Mouse (Mus musculus) forebrain, embryonic 13.5 days (tissue): ENCODE measurements around the gene Spsb4. TPM values are rescaled to one million over a fixed set of nuclear protein-coding genes. Genes with fewer than 3 reads are reported as not detected.

ENCODE experiments used
- ATAC-seq: fragments of 200-750 bp; cut with Nextera tagmentation; 2 replicates; pipeline ENCODE4 v1.8.0; 2017
- H3K27ac ChIP-seq: fragments of 300-500 bp; sonication (generic); 2 replicates; pipeline ENCODE4 v1.5.1; 2015; ENCODE audit warnings: inconsistent platforms, mild to moderate bottlenecking, moderate library complexity
- H3K27me3 ChIP-seq: fragments of 300-500 bp; sonication (generic); 2 replicates; pipeline ENCODE4 v1.6.1; 2015; ENCODE audit warnings: mild to moderate bottlenecking, inconsistent platforms
- H3K36me3 ChIP-seq: fragments of 300-500 bp; sonication (generic); 2 replicates; pipeline ENCODE4 v1.6.1; 2015; ENCODE audit warnings: mild to moderate bottlenecking, inconsistent platforms; ENCODE audit not compliant: poor library complexity, severe bottlenecking
- H3K4me1 ChIP-seq: fragments of 300-500 bp; sonication (generic); 2 replicates; pipeline ENCODE4 v1.6.1; 2015; ENCODE audit warnings: inconsistent platforms
- H3K4me2 ChIP-seq: fragments of 300-500 bp; sonication (generic); 2 replicates; pipeline ENCODE4 v1.6.1; 2015; ENCODE audit warnings: inconsistent platforms, mild to moderate bottlenecking, moderate library complexity
- H3K4me3 ChIP-seq: fragments of 300-500 bp; sonication (generic); 2 replicates; pipeline ENCODE4 v1.5.1; 2015; ENCODE audit warnings: mild to moderate bottlenecking, inconsistent platforms
- H3K9ac ChIP-seq: fragments of 300-500 bp; sonication (generic); 2 replicates; pipeline ENCODE4 v1.6.1; 2015; ENCODE audit warnings: mild to moderate bottlenecking, inconsistent platforms
- H3K9me3 ChIP-seq: fragments of 300-500 bp; sonication (generic); replicated peaks from 2 replicates; pipeline ENCODE4 v1.6.1; 2016; ENCODE audit warnings: inconsistent platforms
- WGBS: fragments of 180-500 bp; shearing (Covaris S2); methylation state at CpG from one replicate; pipeline ENCODE4 v1.1.7; 2015; 5-methylcytosine and 5-hydroxymethylcytosine counted together
- polyA plus RNA-seq: library from polyadenylated mRNA; unstranded; fragments of >200 nt; fragmentation: Nextera tagmentation; extraction: Ambion mirVana; gene quantifications from 2 replicates; pipeline ENCODE4 v1.2.1, GENCODE M21; 2015

Gene Spsb4
- polyA plus RNA-seq, 1 experiment from 2014 or later = 47.0 TPM

DNA sequence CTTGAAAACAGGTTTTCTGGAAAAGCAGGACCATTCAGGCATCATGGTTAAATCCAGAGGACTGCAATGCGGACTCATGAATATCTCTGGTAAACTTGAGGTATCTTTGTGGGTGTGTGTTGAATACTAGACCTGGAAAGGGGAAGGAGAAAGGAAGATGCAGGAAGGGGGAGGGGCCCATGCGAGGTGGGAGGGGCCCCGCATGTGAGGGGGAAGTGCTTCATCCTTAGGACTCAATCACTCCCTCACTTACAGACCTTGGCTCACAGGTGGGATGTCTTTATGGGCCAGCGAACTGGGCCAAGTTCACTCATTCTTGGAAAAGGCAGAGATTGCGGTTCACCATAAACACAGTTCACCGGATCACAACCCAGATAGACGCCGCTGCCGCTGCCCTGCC, 4.9 kb downstream of the Spsb4 start:
- peaks cover 79% of the 10 kb centered on the region for H3K4me1 ChIP-seq
- 0 out of 2 replicates have a peak overlapping the region, but pooled peaks have one; percentile 43 for H3K9ac ChIP-seq
- peak overlapping the region; percentile 43 for H3K4me2 ChIP-seq
- peak overlapping the region; percentile 86 for H3K27ac ChIP-seq
- H3K27me3 ChIP-seq = no peaks in the 10 kb centered on the region
- H3K9me3 ChIP-seq = peaks cover 5% of the 10 kb centered on the region
- no peak overlapping the region for H3K4me3 ChIP-seq
- 72% methylated on average over 9 of the region's 9 CpGs for WGBS
- peaks cover 5% of the 10 kb centered on the region; the same call in 1 of the 2 replicates for H3K36me3 ChIP-seq
- no peak for ATAC-seq

DNA sequence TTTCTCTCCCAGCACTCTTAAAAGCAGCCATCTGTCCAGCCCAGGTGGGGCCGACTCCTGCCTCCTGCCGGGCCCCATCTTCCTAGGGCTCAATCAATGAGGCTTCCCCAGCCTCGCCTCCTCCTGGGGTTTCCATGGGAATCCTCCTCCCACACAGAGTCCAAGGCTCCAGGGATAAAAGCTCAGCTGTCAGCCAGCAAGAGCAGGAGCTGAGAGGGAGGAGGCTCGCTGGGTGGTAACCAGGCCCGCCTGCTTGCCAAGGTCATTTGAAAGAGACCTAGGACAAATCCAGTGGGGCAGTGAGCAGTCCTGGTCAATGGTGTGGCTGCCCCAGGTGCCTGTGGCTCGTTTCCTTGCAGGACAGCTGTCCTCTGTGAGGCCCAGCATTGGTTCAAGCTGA, 5.5 kb downstream of the Spsb4 start:
- H3K27me3 ChIP-seq = no peaks in the 10 kb centered on the region
- peak overlapping the region; percentile 9; the same call in 1 of the 2 replicates for H3K4me3 ChIP-seq
- H3K4me2 ChIP-seq = peak overlapping the region; percentile 43
- H3K9me3 ChIP-seq = peaks cover 6% of the 10 kb centered on the region
- peak; percentile 66 for ATAC-seq
- H3K4me1 ChIP-seq = peaks cover 79% of the 10 kb centered on the region
- peak overlapping the region; percentile 43; the same call in 1 of the 2 replicates for H3K9ac ChIP-seq
- peaks cover 11% of the 10 kb centered on the region for H3K36me3 ChIP-seq
- WGBS = under 1% methylated on average over 6 of the region's 6 CpGs
- peak overlapping the region; percentile 86 for H3K27ac ChIP-seq

DNA sequence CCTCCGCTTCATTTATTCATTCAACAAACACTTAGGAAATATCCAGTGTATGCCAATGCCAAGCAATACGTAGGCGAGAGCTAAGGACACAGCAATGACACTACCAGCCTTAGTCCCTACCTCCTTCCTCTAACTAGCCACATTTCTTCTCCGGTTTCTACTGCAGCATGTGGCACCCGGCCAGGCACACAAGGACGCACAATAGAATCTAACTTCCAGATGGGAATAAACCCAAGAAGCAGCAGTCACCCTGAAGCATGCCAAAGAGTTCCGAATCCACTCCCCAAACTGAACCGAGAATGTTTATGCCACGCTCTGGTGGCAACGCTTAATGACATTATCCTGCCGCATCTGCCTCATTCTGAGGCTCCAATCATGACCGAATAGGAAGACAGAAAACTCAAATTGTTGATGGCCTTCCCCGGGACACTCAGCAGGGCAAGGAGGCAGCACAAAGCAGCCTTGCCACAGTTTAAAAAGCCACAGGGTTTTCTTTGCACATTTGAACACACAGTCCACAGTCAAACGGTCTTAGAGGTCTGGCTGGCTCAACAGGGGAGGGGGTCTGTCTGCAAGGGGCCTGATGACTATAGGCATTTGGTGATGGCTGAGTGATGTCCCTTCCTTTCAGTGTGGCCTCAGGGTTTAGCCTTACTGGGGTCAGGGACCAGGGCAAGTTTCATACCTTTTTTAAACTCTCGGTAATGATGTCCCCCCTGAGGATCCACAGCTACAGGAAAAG, 7.0 kb downstream of the Spsb4 start:
- WGBS = 32% methylated on average over 15 of the region's 15 CpGs
- H3K4me3 ChIP-seq = no peak overlapping the region
- H3K9me3 ChIP-seq = peaks cover 8% of the 10 kb centered on the region
- H3K4me1 ChIP-seq = peaks cover 70% of the 10 kb centered on the region
- H3K4me2 ChIP-seq = peak overlapping the region; percentile 43
- H3K36me3 ChIP-seq = peaks cover 19% of the 10 kb centered on the region
- peak overlapping the region; percentile 27; the same call in 1 of the 2 replicates for H3K9ac ChIP-seq
- H3K27me3 ChIP-seq = no peaks in the 10 kb centered on the region
- peak; percentile 42 for ATAC-seq
- H3K27ac ChIP-seq = peak overlapping the region; percentile 86

DNA sequence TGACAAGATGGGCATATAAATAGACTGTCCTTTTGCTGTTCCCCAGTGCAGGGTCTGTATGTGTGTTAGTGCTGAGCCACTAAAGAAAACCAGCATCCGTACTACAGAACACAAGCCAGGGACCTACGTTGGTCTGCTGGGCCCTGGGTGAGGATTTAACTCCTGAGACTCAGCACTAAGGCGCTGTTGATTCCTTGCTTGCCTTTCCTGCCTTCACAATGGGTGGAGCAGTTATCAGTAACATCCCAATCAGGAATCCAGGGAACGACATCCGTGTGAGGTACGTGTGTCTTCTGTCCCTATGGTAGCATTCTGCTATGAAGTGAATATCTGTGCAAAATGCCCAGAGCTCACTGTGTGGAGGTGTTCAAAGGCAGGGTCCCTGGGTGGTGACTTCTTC, 8.2 kb downstream of the Spsb4 start:
- no peak overlapping the region for H3K9ac ChIP-seq
- ATAC-seq = no peak
- H3K4me2 ChIP-seq = no peak overlapping the region
- H3K36me3 ChIP-seq = peaks cover 19% of the 10 kb centered on the region
- WGBS = 83% methylated on average over 6 of the region's 6 CpGs
- no peak overlapping the region for H3K4me3 ChIP-seq
- H3K9me3 ChIP-seq = peaks cover 8% of the 10 kb centered on the region
- H3K27me3 ChIP-seq = no peaks in the 10 kb centered on the region
- no peak overlapping the region for H3K27ac ChIP-seq
- H3K4me1 ChIP-seq = peaks cover 59% of the 10 kb centered on the region

DNA sequence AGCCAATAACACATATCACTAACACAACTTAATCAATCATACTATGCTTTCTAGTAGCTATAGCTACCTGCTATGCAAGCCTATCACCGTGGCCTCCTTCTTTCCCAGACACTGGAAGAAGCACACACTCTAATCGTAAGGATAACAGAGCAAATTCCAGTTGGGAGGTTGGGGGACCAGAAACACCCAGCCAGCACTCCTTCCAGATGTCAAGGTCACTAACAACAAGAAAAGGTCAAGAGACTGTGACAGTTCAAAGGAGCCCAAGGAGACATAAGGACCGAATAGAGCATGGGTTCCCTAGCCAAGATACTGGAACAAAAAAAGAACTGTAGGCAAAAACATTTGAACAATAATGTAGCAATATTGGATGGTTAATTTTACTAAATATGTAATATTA, 13.9 kb downstream of the Spsb4 start:
- Histone ChIP-seq H3K27ac (no peak overlapping the region), H3K9ac (no peak overlapping the region), H3K4me2 (no peak overlapping the region), H3K4me3 (no peak overlapping the region), H3K4me1 (peaks cover 1% of the 10 kb centered on the region; the same call in 1 of the 2 replicates), H3K36me3 (peaks cover 23% of the 10 kb centered on the region), H3K9me3 (peaks cover 8% of the 10 kb centered on the region), H3K27me3 (no peaks in the 10 kb centered on the region)
- 77% methylated on average over 3 of the region's 3 CpGs for WGBS
- no peak for ATAC-seq

DNA sequence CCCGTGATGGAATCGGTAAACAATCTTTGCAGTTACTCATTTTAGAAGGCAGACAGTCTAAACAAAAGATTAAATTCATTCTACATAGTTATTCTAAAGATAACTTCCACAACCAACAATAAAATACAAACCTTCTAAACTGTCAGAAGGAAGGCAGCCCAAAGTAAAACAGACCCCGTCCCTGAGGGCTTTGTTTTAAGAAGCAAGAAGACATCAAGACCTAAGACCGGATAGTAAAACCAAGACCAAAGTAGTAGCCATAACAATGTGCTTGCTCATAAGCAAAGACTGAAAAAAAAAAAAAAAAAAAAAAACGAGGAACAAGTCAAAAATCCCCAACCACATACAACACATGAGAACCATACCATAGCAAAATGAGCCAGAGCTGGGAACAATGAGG, 15.5 kb downstream of the Spsb4 start:
- no peaks in the 10 kb centered on the region for H3K4me1 ChIP-seq
- no peak overlapping the region for H3K4me2 ChIP-seq
- WGBS = 85% methylated on average over 5 of the region's 5 CpGs
- no peak overlapping the region for H3K9ac ChIP-seq
- H3K27me3 ChIP-seq = no peaks in the 10 kb centered on the region
- peaks cover 13% of the 10 kb centered on the region for H3K36me3 ChIP-seq
- H3K27ac ChIP-seq = no peak overlapping the region
- no peak for ATAC-seq
- 0 out of 2 replicates have a peak, but pooled peaks cover 2% of the 10 kb centered on the region for H3K9me3 ChIP-seq
- no peak overlapping the region for H3K4me3 ChIP-seq

DNA sequence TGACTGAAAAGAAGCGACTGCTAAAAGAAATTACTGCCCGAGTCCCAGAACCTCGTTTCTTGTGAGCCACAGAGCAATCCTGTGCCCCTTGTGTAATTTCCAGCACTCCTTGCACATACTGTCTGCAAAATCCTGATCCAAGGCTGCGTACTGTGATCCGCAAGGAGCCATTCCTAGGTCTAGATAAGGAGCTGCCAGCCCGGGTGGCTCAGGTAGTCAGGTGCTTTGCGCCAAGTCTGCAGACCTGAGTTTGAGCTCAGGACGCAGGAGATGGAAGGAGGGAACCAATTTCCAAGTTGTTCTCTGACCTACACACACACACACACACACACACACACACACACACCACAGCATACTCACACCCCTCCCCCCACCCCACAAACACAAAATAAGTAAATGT, 16.0 kb downstream of the Spsb4 start:
- H3K4me3 ChIP-seq = no peak overlapping the region
- no peak for ATAC-seq
- no peak overlapping the region for H3K27ac ChIP-seq
- no peaks in the 10 kb centered on the region for H3K27me3 ChIP-seq
- no peak overlapping the region for H3K9ac ChIP-seq
- WGBS = 90% methylated on average over 8 of the region's 8 CpGs
- no peak overlapping the region for H3K4me2 ChIP-seq
- no peaks in the 10 kb centered on the region for H3K4me1 ChIP-seq
- no peaks in the 10 kb centered on the region for H3K9me3 ChIP-seq
- H3K36me3 ChIP-seq = peaks cover 10% of the 10 kb centered on the region; the same call in 1 of the 2 replicates

DNA sequence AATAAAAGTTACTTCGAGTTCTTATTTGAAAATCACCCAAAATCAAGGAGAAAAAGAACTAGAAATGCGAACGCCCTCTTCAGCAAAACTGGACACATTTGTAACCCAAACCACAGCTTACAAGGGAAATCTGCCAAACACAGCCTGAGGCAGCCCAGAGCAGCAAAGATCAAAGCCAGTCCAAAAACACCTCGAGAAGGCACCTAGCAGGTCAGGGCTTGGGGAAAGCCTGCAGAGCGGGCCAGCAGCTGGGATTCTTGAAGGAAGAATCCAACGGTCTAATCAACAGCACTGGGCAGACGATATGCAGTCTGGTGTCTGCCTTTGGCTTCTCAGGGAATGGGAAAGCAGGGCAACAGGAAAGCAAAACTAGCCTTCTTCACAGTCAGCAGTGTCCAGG, 16.6 kb downstream of the Spsb4 start:
- H3K9me3 ChIP-seq = no peaks in the 10 kb centered on the region
- H3K27me3 ChIP-seq = no peaks in the 10 kb centered on the region
- peaks cover 5% of the 10 kb centered on the region; the same call in 1 of the 2 replicates for H3K36me3 ChIP-seq
- H3K9ac ChIP-seq = no peak overlapping the region
- no peak for ATAC-seq
- 82% methylated on average over 7 of the region's 7 CpGs for whole genome bisulfite sequencing
- no peak overlapping the region for H3K4me2 ChIP-seq
- H3K27ac ChIP-seq = no peak overlapping the region
- no peak overlapping the region for H3K4me3 ChIP-seq
- H3K4me1 ChIP-seq = no peaks in the 10 kb centered on the region

DNA sequence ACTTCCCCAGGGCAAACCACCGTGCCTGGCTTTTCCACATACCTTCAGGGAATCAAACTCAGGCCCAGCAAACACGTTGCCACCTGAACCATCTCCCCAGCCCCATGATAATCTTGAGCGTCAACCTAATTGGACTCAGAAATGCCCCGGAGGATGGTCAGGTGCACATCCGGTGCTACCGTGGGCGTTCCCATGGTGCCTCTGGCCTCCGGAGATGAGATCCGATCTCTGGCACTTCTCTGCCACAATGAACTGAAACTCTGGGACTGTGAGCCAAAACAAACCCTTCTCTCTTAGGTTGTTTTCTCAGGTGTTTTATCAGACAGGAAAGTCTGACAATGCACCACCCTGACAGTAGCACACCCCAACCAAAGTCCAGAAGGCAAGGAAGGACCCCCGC, 17.2 kb downstream of the Spsb4 start:
- Histone ChIP-seq H3K4me2 (no peak overlapping the region), H3K4me3 (no peak overlapping the region), H3K9ac (no peak overlapping the region), H3K27me3 (no peaks in the 10 kb centered on the region), H3K27ac (no peak overlapping the region), H3K4me1 (no peaks in the 10 kb centered on the region), H3K36me3 (peaks cover 4% of the 10 kb centered on the region; the same call in 1 of the 2 replicates), H3K9me3 (no peaks in the 10 kb centered on the region)
- ATAC-seq = no peak
- WGBS = 91% methylated on average over 10 of the region's 10 CpGs

DNA sequence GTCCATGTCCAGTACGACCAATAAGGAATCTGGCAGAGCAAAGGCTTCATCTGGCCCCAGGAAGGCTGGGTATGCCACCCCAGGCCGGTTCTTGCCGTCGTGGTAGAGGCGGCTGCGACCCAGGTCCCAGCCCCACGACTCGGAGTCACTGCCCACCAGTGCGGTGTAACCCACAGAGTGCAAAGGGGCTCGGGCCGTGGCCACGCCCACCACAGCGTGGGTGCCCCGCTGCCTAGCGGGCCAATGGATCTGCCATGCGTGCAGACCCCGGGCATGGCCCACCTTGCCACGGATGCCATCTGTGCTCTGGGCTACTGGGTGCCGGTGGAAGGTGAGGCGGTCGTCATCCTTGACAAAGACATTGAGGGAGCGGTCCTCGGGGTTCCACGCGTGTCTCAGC, 22.9 kb downstream of the Spsb4 start:
- 96% methylated on average over 25 of the region's 25 CpGs for WGBS
- peaks cover 24% of the 10 kb centered on the region for H3K36me3 ChIP-seq
- no peaks in the 10 kb centered on the region for H3K27me3 ChIP-seq
- peaks cover 23% of the 10 kb centered on the region for H3K4me1 ChIP-seq
- no peak overlapping the region for H3K27ac ChIP-seq
- no peak for ATAC-seq
- no peak overlapping the region for H3K4me3 ChIP-seq
- H3K4me2 ChIP-seq = no peak overlapping the region
- H3K9me3 ChIP-seq = no peaks in the 10 kb centered on the region
- no peak overlapping the region for H3K9ac ChIP-seq

DNA sequence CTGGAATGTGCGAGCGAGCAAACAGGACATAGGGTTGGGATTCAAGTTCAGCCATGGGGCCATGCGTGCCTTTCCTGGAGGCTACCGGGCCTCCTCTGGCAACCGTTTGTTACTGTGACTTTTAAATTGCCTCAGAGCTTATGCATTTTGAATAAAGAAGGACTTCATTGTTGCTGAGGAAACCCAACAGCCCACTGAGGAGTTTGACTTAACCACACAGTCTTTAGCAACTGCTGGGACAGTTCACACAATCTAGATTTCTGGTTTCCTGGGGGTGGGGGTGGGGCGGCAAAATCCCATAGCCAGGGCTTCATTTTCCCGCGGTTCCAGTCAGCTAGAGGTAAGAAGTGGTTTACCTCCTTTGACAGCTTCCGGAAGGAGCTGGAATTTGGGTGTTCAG, 23.9 kb downstream of the Spsb4 start:
- Histone ChIP-seq H3K4me1 (peaks cover 33% of the 10 kb centered on the region), H3K4me2 (no peak overlapping the region), H3K27ac (no peak overlapping the region), H3K27me3 (no peaks in the 10 kb centered on the region), H3K9ac (no peak overlapping the region), H3K36me3 (peaks cover 24% of the 10 kb centered on the region), H3K4me3 (no peak overlapping the region), H3K9me3 (no peaks in the 10 kb centered on the region)
- no peak for ATAC-seq
- WGBS = 89% methylated on average over 9 of the region's 9 CpGs

DNA sequence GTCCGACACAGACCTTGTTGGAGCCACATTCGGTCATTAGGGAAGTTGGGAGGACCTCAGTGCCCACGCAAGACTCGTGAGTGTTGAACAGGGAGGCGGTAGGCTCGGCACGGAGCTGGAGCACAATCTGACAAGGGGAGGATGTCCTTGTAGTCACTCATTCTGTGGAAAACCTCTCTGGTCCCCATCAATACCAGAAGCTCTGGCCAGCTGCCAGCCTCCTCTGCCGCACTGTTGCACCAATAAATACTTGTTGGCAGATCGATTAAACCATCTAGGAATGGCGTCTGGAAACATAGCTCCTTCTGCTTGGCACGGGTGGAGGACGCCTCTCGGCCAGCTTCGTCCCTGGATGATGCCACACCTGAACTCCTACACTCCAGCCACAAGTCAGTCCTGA, 27.5 kb downstream of the Spsb4 start:
- Histone ChIP-seq H3K4me1 (peaks cover 66% of the 10 kb centered on the region), H3K4me2 (no peak overlapping the region), H3K9me3 (no peaks in the 10 kb centered on the region), H3K9ac (no peak overlapping the region), H3K36me3 (peaks cover 22% of the 10 kb centered on the region), H3K27me3 (no peaks in the 10 kb centered on the region), H3K4me3 (no peak overlapping the region), H3K27ac (no peak overlapping the region; the same call in 1 of the 2 replicates)
- no peak for ATAC-seq
- 55% methylated on average over 14 of the region's 14 CpGs for WGBS
